Mouse (Mus musculus): ENCODE data around the gene Ipo4. TPM values are rescaled to one million over a fixed set of nuclear protein-coding genes. Genes with fewer than 3 reads are reported as not detected.

The Ipo4 gene
- total and polyA plus RNA-seq, 2 experiments from 2014 or later, result 104 to 122 TPM

GRCm38 (mm10) chr14:55603633-55604576 lies 31.9 kb downstream of the Ipo4 start:
- DNase-seq (ENCODE audit: low spot score), result peak; percentile 91
- Histone ChIP-seq H3K27ac (ENCODE audit: low read depth, low read length) (peak overlapping the region; percentile 68), H3K27me3 (ENCODE audit: insufficient read depth, low read length) (no peaks in the 10 kb centered on the region), H3K4me3 (ENCODE audit: low read depth, low read length) (peak overlapping the region; percentile 29), H3K36me3 (ENCODE audit: insufficient read depth, low read length) (peaks cover 73% of the 10 kb centered on the region), H3K4me1 (ENCODE audit: insufficient read depth, low read length) (no peaks in the 10 kb centered on the region), H3K9me3 (ENCODE audit: low read length) (no peaks in the 10 kb centered on the region), H3K9ac (replicated peaks; ENCODE audit: low read length, poor library complexity, severe bottlenecking) (peak overlapping the region; percentile 51; the same call in 1 of the 2 replicates), H3K4me2 (ENCODE audit: low read depth, low read length, poor library complexity, severe bottlenecking) (peak overlapping the region; percentile 52)
- peak; percentile 95 for TF ChIP-seq CTCF (IDR thresholded peaks at IDR 0.05)
- peak; percentile 90 for ATAC-seq (ENCODE audit: low FRiP score)
- 18% methylated on average over 19 of the region's 19 CpGs for WGBS

GRCm38 (mm10) chr14:55603271-55603632 lies 32.5 kb downstream of the Ipo4 start, which contains the start of gene Irf9:
Gene Irf9, plus strand, starts transcription at chr14:55603571.
- DNase-seq (ENCODE audit: low spot score), result no peak
- peak within 1 kb of the TSS; percentile 68 for H3K27ac ChIP-seq (ENCODE audit: low read depth, low read length)
- H3K36me3 ChIP-seq (ENCODE audit: insufficient read depth, low read length), result peaks cover 73% of the 10 kb centered on the region
- H3K4me2 ChIP-seq (ENCODE audit: low read depth, low read length, poor library complexity, severe bottlenecking), result peak within 1 kb of the TSS; percentile 52
- no peak for ATAC-seq (ENCODE audit: low FRiP score)
- H3K9me3 ChIP-seq (ENCODE audit: low read length), result no peaks in the 10 kb centered on the region
- no peaks in the 10 kb centered on the region for H3K27me3 ChIP-seq (ENCODE audit: insufficient read depth, low read length)
- no peaks in the 10 kb centered on the region for H3K4me1 ChIP-seq (ENCODE audit: insufficient read depth, low read length)
- no peak for TF ChIP-seq CTCF (IDR thresholded peaks at IDR 0.05)
- H3K4me3 ChIP-seq (ENCODE audit: low read depth, low read length), result peak within 1 kb of the TSS; percentile 29
- 88% methylated on average over 7 of the region's 7 CpGs for WGBS
- peak within 1 kb of the TSS; percentile 51; the same call in 1 of the 2 replicates for H3K9ac ChIP-seq (replicated peaks; ENCODE audit: low read length, poor library complexity, severe bottlenecking)

GRCm38 (mm10) chr14:55598521-55599390 lies 37.0 kb downstream of the Ipo4 start:
- Histone ChIP-seq H3K27me3 (ENCODE audit: insufficient read depth, low read length) (no peaks in the 10 kb centered on the region), H3K27ac (ENCODE audit: low read depth, low read length) (no peak overlapping the region), H3K4me1 (ENCODE audit: insufficient read depth, low read length) (no peaks in the 10 kb centered on the region), H3K4me3 (ENCODE audit: low read depth, low read length) (no peak overlapping the region), H3K4me2 (ENCODE audit: low read depth, low read length, poor library complexity, severe bottlenecking) (no peak overlapping the region), H3K36me3 (ENCODE audit: insufficient read depth, low read length) (peaks cover 83% of the 10 kb centered on the region), H3K9me3 (ENCODE audit: low read length) (no peaks in the 10 kb centered on the region), H3K9ac (replicated peaks; ENCODE audit: low read length, poor library complexity, severe bottlenecking) (no peak overlapping the region)
- 94% methylated on average over 21 of the region's 21 CpGs for WGBS
- no peak for ATAC-seq (ENCODE audit: low FRiP score)
- DNase-seq (ENCODE audit: low spot score), result no peak
- TF ChIP-seq CTCF (IDR thresholded peaks at IDR 0.05), result no peak

GRCm38 (mm10) chr14:55596036-55596690 lies 39.6 kb downstream of the Ipo4 start:
- 64% methylated on average over 13 of the region's 13 CpGs for WGBS
- Histone ChIP-seq H3K36me3 (ENCODE audit: insufficient read depth, low read length) (peaks cover 58% of the 10 kb centered on the region), H3K9ac (replicated peaks; ENCODE audit: low read length, poor library complexity, severe bottlenecking) (no peak overlapping the region), H3K27ac (ENCODE audit: low read depth, low read length) (no peak overlapping the region), H3K4me1 (ENCODE audit: insufficient read depth, low read length) (peaks cover 9% of the 10 kb centered on the region; the same call in 1 of the 2 replicates), H3K4me2 (ENCODE audit: low read depth, low read length, poor library complexity, severe bottlenecking) (no peak overlapping the region), H3K4me3 (ENCODE audit: low read depth, low read length) (no peak overlapping the region), H3K27me3 (ENCODE audit: insufficient read depth, low read length) (no peaks in the 10 kb centered on the region), H3K9me3 (ENCODE audit: low read length) (no peaks in the 10 kb centered on the region)
- no peak for TF ChIP-seq CTCF (IDR thresholded peaks at IDR 0.05)
- peak; percentile 55 for DNase-seq (ENCODE audit: low spot score)
- ATAC-seq (ENCODE audit: low FRiP score), result no peak

GRCm38 (mm10) chr14:55592226-55592625 lies 43.5 kb downstream of the Ipo4 start:
- Histone ChIP-seq H3K4me3 (ENCODE audit: low read depth, low read length) (peak overlapping the region; percentile 80), H3K27me3 (ENCODE audit: insufficient read depth, low read length) (no peaks in the 10 kb centered on the region), H3K9me3 (ENCODE audit: low read length) (no peaks in the 10 kb centered on the region), H3K4me1 (ENCODE audit: insufficient read depth, low read length) (peaks cover 9% of the 10 kb centered on the region; the same call in 1 of the 2 replicates), H3K9ac (replicated peaks; ENCODE audit: low read length, poor library complexity, severe bottlenecking) (peak overlapping the region; percentile 83), H3K36me3 (ENCODE audit: insufficient read depth, low read length) (peaks cover 40% of the 10 kb centered on the region), H3K4me2 (ENCODE audit: low read depth, low read length, poor library complexity, severe bottlenecking) (peak overlapping the region; percentile 94), H3K27ac (ENCODE audit: low read depth, low read length) (peak overlapping the region; percentile 84)
- DNase-seq (ENCODE audit: low spot score), result no peak
- TF ChIP-seq CTCF (IDR thresholded peaks at IDR 0.05), result no peak
- WGBS, result 7% methylated on average over 16 of the region's 16 CpGs
- ATAC-seq (ENCODE audit: low FRiP score), result no peak
